Mouse (Mus musculus) adrenal gland (tissue): ENCODE data around the gene Cldn4.

Experiments
- intact Hi-C: fragments of 180-260 bp; cut with DNase I; formaldehyde crosslinking; loops from one replicate; pipeline ENCODE4 v1.15.1; 2025
- long read RNA-seq, 2 experiments: library from polyadenylated mRNA; unstranded; transcript quantifications; one replicate each; pipeline ENCODE4 v2.0.0; 2020; ENCODE audit warnings: borderline replicate concordance in 1 of 2; ENCODE audit not compliant: insufficient replicate concordance in 1 of 2

Cldn4 gene
- long read RNA-seq, experiment 1: 0 reads
- long read RNA-seq, experiment 2: 0 reads

DNA sequence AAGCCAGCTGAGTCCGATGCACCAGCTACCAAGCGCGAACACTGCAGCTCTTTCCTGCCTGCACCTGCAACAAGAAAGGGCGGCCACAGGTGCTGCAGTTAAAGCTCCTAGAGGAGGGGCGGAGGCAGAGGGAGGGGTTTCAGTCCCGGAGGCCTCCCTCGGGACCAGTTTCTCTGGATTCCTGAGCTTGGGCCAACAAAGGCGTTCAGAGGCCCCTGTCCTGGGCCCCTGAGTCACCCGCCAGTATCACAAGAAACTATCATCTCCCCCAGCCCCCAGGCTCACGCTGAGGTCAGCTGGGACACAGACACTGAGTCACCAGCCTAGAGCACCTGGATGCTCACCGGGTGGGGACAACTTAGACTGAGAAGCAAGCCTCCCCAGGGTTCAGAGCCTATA is at the start of gene Cldn4:
TSS of gene Cldn4 (minus strand) at position 78 of the 399 bp plus-strand sequence.
- intact Hi-C loops: no loop called here

DNA sequence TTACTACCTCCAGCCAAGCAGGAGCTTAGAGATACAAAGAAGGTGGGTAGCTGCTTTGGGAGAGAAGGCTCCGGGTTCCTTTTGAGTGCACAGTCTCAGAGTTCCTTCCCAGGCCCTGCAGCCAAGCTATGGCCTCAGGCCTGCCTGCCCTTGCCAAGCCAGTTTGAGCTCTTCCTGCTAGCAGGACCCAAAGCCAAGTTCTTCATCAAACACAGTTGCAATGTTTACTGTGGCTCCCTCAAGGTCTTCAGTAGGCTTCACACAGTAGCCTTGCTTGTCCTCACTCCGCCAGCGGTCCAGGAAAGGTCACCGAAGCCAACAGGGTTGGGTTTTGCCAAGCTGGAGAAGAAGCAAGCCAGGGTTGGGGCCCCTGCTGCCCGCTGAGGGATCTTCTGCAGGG is 45.8 kb upstream of the Cldn4 start:
- intact Hi-C loops: no loop called here

DNA sequence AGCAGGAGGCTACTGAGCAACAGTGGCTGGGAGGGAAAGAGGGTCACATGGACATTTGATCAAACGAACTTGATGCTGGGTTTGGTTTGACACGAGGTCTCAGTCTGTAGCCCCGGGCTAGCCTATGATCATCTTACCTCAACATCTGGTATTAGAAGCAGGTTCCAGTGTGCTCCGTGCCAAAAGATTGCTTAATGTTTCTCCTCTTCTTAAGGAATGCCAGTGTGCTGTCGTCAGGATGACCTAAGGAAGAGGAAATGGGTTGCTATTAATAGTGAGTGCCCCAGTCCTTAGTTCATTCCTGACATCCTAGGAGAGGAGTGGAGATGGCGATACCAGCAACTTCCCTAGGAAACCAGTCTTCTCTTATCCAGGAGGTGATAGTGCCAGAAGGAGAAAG is 43.0 kb upstream of the Cldn4 start:
- intact Hi-C loops: no loop called here

DNA sequence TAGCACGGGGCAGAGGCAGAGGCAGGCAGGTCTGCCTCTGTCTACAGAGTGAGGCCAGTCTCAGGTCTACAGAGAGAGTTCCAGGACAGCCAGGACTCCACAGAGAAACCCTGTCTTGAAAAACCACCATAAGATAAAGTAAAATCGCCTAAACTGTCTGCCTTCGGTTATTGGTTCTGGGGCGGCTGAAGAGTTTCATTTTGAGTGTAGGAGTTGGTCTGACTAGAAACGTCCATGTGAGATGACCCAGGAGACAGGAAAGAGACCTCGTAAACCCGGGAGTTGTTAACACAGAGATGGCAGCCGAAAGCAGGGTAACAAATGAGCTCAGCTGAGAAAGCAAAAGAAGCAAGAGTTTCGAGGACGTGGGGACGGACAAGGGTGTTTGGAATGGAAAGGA is 42.4 kb upstream of the Cldn4 start:
- intact Hi-C loops: no loop called here

DNA sequence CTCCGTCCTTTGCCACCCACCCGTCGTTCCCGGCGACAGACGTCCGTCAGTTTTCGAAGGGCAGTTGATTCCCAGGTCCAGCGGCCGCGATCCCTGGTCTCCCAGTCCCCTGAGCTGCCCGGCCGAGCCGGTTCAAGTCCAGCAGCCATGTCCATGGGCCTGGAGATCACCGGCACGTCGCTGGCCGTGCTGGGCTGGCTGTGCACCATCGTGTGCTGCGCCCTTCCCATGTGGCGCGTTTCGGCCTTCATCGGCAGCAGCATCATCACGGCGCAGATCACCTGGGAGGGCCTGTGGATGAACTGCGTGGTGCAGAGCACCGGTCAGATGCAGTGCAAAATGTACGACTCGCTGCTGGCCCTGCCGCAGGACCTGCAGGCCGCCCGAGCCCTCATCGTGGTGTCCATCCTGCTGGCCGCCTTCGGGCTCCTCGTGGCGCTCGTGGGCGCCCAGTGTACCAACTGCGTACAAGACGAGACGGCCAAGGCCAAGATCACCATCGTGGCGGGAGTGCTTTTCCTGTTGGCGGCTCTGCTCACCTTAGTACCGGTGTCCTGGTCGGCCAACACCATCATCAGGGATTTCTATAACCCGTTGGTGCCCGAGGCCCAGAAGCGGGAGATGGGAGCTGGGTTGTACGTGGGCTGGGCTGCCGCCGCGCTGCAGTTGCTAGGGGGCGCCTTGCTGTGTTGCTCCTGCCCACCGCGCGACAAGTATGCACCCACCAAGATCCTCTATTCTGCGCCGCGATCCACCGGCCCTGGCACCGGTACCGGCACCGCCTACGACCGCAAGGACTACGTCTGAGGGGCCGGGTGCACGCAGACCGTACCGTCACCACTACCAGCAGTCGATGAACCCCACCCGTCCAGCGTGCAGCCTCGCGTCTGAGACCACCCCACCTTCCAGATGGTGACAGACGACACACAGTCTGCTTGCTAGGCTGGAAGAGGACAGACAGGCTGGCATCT is 39.8 kb upstream of the Cldn4 start:
- intact Hi-C loops: no loop called here

DNA sequence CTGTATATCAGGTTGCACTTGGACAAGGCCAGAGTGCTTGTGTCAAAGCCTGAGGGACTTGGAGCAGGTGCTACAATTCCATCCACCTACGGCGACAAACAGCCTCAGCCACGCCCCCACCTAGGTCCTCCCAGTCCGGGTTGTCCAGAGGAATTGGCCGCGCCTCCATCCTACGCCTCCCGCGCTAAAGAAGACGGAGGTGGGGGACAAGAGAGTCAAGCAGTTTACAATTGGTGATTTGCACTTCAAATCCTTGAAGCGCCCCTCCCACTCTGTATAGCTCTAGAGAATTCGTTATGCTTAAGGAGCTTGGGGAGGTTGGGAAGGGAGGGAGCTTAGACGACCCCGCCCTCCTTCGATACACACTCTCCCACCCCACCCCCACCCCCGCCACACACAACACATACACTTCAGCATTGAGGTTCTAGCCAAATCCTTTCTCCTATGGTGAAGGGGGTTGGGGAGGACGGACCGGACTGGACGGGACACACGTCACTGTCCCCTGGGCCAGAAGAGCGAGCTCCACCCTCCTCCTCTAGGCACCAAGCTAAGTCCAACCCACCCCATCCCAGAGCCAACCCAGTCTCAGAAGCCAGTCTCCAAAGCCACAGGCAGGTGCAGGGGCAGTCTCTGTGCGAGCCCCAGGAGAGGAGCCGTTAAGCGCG is 39.0 kb upstream of the Cldn4 start, which contains the start of gene Cldn3:
TSS of gene Cldn3 (plus strand) at position 582 of the 665 bp plus-strand sequence.
- intact Hi-C loops: no loop called here

DNA sequence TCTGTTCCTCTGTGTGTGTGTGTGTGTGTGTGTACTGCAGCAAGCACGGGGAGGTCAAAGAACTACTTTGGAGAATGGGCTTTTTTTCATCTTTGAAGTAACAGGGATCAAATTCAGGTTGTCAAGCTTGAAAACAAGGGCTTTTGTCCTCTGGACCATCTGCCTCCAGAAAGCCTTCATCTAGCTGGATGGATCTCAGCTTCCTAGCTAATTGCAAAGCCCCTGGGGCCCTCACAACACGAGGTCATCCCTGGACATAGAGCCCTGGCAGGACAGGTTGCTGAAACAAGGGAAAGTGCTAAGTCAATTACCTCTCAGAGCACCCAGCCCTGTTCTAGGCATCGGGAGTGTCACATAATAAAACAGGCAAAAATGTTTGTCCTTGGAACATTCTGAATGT is 37.0 kb upstream of the Cldn4 start:
- intact Hi-C loops: no loop called here

DNA sequence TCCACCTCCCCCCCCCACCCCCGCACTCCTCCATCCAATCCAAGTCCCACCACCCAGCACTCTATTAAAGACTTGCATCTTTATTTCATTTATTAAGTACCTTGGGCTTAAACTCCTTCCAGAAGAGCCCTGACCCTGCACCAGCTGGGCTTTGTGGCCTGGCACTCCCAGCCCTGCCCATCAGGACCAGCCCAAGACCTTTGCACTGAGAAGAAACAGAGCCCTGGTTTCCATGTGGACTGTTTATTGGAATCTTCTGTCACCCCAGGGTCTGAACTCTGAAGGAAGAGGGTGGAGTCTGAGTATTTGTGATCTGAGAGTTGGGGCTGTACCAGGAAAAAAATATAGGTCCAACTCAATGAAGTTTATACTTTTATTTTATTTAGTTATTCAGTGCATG is 36.4 kb upstream of the Cldn4 start:
- intact Hi-C loops: no loop called here

DNA sequence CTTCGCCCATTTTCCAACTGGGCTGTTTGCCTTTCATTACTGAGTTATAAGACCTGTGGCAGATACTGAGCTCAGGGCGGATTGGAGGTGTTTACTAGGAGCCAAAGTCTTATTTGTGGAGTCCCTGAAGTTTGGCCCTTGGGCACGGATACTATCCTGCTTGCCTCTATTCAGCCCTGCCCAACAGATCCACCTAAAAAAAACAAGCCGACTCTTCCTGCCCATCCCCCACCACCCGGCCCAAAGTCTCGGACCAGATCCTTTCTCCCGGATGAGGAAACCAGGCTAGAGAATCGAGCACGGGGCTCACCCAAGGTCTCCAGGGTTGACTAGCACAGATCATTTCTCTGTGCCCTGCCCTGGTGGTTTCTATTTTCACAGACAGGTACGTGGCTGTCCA is 34.4 kb upstream of the Cldn4 start:
- intact Hi-C loops: no loop called here

DNA sequence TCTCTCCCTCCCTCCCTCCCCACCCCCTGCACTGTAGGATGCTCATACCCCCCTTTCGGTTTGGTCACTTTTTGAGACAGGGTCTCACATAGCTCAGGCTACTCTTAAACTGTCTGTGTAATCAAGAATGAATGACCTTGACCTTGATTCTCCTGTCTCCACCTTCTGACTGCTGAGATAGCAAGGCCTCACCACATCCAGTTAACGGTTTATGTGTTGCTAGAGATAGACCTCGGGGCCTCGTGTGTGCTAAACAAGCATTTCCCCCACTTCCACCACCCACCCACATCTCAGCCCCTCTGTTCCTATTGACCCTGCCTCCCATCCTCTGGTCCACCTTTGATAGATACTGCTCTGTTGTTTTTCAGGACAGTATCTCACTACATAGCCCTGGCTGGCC is 31.1 kb upstream of the Cldn4 start:
- intact Hi-C loops: no loop called here

DNA sequence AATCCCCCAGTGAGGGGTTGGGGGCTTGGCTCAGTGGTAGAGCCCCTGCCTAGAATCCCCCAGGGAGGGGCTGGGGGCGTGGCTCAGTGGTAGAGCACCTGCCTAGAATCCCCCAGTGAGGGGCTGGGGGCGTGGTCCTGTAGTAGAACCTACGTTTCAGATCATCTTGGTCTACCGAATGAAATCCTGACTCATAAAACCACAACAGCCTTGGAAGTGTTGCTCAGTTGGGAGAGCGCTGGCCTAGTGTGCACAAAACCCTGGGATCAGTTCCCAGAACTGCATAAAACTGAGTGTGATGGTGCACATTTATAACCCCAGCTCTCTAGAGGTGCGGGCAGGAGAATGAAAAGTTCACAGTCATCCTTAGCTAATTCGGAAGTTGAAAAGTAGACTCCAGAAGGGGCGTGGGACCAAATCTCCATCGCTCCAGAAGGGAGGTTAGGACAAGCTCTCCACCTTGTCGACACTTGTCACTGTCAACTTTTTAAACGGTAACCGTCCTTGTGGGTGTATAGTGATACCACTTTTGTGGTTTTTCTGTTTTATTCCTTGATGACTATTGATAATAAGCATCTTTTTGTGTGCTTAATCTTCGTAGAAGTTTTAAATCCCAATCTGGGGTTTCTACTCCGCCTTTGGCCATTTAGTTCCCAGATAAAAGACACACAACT is 30.0 kb upstream of the Cldn4 start:
- intact Hi-C loops: no loop called here

DNA sequence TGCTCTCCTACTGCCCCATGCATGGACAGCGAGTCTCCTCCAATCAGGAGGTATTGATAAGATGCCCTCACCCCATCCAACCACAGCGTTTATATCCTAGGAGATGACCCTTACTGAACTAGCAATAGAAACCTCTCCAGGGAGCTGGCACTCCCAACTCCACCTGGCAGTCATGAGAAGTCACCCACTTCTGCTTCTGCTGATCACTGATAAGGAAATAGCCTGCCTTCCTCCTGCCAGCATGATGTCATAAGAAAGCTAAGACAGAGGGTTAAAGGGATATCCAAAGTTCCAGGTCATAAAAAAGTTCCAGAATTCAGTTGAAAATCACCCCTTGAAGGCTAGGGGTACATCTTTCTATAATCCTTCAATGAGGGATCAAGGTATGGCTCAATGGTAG is 29.4 kb upstream of the Cldn4 start:
- intact Hi-C loops: no loop called here

DNA sequence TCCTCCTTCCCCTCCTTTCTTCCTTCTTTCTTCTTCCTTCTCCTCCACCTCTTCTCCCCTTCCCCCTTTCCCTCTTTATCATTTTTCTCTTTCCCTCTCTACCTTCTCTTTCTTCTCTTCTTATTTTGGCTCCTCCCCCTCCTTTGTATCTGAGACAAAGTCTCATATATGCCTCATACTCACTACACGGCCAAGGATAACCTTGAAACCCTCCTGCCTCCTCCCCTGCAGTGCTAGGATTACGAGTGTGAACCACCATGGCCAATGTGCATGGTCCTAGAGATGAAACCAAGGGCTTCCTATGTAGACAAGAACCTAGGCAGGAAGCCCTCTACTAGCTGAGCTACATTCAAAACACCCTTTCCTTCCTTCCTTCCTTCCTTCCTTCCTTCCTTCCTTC is 28.2 kb upstream of the Cldn4 start:
- intact Hi-C loops: no loop called here

DNA sequence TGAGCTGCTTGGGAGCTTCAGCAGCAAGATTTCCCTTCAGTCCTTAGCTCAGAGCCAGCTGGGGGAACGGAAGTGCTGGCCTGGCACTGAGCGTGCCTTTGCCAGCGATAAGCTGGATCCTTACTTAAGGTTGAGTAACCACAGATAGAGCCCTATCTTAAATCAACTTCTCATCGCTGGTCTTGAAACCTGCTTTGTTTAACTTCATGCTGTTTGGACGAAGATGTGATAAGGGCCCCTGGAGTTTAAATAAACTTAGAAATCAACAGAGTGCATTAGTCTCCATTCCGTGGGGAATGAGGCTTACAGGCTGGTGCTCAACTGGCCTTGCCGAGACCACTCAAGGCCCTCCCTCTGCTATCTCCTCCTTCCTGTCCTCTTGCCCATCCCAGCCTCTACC is 27.6 kb upstream of the Cldn4 start:
- intact Hi-C loops: no loop called here

DNA sequence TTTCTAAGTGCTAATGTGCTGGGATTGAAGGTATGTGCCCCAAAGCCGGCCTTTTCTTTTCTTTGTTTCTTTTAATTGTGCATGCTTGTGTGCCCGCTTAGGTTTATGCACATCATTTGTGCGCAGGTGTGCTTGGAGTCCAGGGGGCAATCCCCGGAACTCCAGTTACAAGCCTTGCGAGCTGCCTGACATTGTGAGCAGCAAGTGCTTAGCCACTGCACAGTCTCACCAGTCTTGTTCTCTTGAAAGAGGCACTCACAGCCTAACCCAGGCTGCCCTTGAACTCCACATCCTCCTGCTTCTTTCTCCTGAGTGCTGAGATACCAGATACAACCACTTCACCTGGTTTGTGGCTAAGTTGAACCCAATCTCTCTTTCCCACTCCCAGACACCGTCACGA is 26.8 kb upstream of the Cldn4 start:
- intact Hi-C loops: no loop called here

DNA sequence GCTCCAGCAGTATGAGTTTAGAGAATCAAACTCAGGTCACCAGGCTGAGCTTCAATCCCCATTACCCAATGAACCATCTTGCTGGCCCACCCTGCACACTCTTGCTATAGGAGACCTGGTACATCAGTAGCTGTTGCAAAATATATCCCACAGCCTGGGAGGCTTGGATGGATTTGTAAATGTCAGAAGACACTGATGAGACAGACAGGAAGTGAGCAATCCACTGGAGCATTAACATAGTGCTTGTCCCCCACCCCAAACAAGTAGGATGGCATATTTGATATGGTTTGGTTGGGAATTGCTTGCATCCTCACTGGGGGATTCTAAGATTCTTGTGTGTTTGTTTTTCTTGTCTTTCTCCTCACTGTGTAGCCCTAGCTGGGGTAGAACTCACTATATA is 26.3 kb upstream of the Cldn4 start:
- intact Hi-C loops: no loop called here

DNA sequence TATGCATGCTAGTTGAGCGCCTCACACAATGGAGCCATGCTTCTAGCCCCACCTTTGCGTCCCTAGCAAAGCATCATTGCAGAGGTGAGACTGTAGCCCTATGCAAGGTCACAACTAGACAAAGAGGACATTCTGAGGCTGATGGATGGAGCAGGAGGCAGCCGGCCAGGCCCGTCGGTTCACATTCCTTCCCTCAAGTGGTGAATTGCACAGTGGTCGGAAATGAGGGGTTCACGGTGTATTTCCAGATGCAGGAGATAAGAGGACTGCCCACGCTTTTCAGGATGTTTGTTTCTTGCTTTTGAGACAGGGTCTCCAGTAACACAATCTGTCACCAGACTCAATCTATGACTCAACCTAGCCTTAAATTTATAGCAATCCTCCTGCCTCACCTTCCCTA is 23.9 kb upstream of the Cldn4 start:
- intact Hi-C loops: no loop called here

DNA sequence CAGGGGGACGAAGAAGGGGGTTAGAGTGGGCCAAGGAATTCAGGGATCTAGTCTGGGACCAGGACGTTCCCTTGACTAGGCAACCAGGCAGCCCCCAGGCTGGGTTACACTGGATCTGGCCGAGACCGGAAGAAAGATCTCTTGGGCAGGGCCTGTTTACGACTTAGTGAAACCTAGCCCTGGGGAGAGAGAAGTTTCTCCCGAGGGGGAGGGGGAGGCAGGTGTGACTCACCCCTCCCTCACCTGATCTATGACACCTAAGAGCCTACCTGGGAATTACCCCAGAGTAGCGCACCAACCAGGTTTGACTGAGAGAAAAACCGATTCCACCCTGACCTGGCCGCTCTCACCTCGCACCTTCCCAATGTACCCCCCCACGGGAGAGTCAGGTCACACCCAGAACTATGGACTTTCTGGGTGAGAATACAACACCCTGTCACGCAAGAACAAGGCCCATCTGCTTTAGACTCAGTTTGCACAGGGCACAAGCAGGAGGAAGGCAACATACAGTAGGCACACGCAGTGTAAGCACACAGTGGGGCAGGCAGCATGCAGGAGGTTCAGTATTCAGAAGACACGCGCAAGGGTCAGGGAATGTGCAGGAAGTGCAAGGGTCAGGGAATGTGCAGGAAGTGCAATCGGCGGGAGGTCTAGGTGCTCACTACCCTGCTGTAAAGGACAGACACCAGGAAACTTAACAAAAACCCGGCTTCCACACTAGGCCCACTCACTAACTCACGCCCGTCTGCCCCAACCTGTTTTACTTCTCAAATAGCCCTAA is 20.6 kb upstream of the Cldn4 start:
- intact Hi-C loops: no loop called here

DNA sequence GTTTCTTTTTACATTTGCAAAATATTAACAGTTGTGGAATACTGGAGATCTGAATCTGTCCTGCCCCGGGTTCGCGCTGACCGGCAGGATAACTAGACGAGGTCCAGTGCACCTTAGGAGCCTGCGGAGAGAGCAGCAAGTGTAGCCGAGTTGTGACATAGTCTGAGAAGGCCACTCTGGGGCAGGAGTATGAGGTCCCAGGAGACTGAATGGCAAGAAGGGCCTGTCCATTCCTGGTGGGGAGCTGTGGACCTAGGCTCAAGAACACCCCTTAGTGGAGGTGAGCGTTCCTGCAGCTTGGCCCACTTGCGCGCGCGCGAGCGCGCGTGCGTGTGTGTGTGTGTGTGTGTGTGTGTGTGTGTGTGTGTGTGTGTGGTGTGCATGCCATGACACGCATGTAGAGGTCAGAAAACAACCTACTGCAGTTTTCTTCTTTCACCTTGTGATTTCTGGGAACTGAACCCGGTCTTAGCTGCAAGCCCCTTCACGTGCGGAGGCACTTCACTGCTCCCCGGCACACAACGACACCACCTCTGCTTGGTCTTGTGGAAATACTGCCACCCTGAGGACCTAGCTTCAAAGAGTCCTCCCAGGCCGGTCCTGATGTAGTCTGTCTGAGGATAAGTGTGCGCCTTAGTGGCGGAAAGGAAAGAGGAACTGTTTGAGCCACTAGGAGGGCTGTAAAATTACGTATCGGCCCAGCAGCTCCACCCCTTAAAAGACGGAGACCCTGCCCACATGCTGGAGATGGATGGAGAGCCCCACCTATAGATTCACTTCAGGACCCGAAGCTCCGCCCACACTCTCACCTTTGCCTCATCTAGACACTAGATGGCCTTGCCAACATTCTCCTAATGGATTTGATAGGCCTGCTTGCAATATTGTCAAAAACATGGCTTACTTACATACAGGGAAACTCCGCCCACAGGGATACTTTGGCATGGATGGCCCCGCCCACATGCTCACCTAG is 19.4 kb upstream of the Cldn4 start:
- intact Hi-C loops: loop anchor here (1.0 kb wide), 2 partner anchors 34 to 59 kb away; partner anchors contain the start of gene Mettl27

DNA sequence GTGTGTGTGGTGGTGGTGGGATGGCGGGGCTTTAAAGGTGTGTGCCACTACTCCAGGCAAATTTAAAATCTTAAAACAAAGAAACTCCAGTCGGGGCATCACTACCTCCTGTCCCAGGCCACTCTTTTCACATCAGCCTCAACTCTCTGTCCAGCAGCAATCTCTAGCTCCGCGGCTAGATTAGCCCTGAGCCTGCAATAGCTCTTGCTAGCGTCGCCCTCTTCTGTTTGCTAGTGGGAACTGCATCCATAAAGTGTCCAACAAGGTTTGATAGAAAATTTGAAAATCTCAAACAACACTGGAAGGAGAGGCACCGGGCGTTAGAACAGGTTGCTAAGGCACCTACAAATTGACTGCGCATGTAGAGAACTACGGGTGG is 18.7 kb upstream of the Cldn4 start:
- intact Hi-C loops: loop anchor here (1.0 kb wide), 2 partner anchors 33 to 58 kb away; partner anchors contain the start of gene Mettl27
